Mouse (Mus musculus) intestine, embryonic 14.5 days (tissue): ENCODE results near the gene Adgrg6. TPM values are rescaled to one million over a fixed set of nuclear protein-coding genes. Genes with fewer than 3 reads are reported as not detected.
A peak's percentile ranks its signal among the peaks of the same experiment; 100 is the strongest.

Experiments
- ATAC-seq: fragments of 200-750 bp; cut with Nextera tagmentation; replicated peaks from 2 replicates; pipeline ENCODE4 v1.8.0; 2017; ENCODE audit warnings: low read depth, moderate number of reproducible peaks, moderate TSS enrichment, moderate library complexity; ENCODE audit not compliant: low FRiP score, low TSS enrichment
- DNase-seq: peaks from one replicate; pipeline ENCODE4 v3.0.0-alpha.2; 2018; ENCODE audit warnings: low spot score
- H3K27ac ChIP-seq: fragments of 300-500 bp; sonication (generic); 2 replicates; pipeline ENCODE4 v1.5.1; 2014; ENCODE audit warnings: low read depth, mild to moderate bottlenecking, control low read depth
- H3K27me3 ChIP-seq: fragments of 300-500 bp; sonication (generic); replicated peaks from 2 replicates; pipeline ENCODE4 v1.6.1; 2014; ENCODE audit warnings: low read length, control low read depth; ENCODE audit not compliant: control insufficient read depth, insufficient read depth
- H3K36me3 ChIP-seq: fragments of 300-500 bp; sonication (generic); 2 replicates; pipeline ENCODE4 v1.6.1; 2014; ENCODE audit warnings: low read length, control low read depth; ENCODE audit not compliant: control insufficient read depth, insufficient read depth
- H3K4me1 ChIP-seq: fragments of 300-500 bp; sonication (generic); replicated peaks from 2 replicates; pipeline ENCODE4 v1.6.1; 2014; ENCODE audit warnings: low read length, control low read depth, mixed read lengths; ENCODE audit not compliant: control insufficient read depth, insufficient read depth
- H3K4me2 ChIP-seq: fragments of 300-500 bp; sonication (generic); 2 replicates; pipeline ENCODE4 v1.6.1; 2014; ENCODE audit warnings: low read length
- H3K4me3 ChIP-seq: fragments of 300-500 bp; sonication (generic); 2 replicates; pipeline ENCODE4 v1.5.1; 2014; ENCODE audit warnings: low read depth, low read length, control low read depth, mixed read lengths
- H3K9ac ChIP-seq: fragments of 300-500 bp; sonication (generic); 2 replicates; pipeline ENCODE4 v1.6.1; 2014; ENCODE audit warnings: mild to moderate bottlenecking, low read length
- H3K9me3 ChIP-seq: fragments of 300-500 bp; sonication (generic); 2 replicates; pipeline ENCODE4 v1.6.1; 2016; ENCODE audit warnings: low read length, control low read depth; ENCODE audit not compliant: control insufficient read depth
- WGBS: fragments of 180-500 bp; shearing (Covaris S2); extraction: QIAGEN DNeasy Blood & Tissue Kit; methylation state at CpG from one replicate; pipeline ENCODE4 v1.1.7; 2014; 5-methylcytosine and 5-hydroxymethylcytosine counted together
- polyA plus RNA-seq: library from polyadenylated mRNA; unstranded; fragments of >200 nt; fragmentation: Nextera tagmentation; extraction: Ambion mirVana; gene quantifications from 2 replicates; pipeline ENCODE4 v1.2.1, GENCODE M21; 2014

Adgrg6 gene
- polyA plus RNA-seq, 1 experiment from 2014 or later = 5.3 TPM

GRCm38 (mm10) chr10:14391025-14391639 lies 154.3 kb downstream of the Adgrg6 start:
- Histone ChIP-seq H3K36me3 (no peaks in the 10 kb centered on the region), H3K27me3 (no peaks in the 10 kb centered on the region), H3K4me3 (no peak overlapping the region), H3K9ac (no peak overlapping the region), H3K4me1 (no peaks in the 10 kb centered on the region), H3K9me3 (no peaks in the 10 kb centered on the region), H3K27ac (no peak overlapping the region), H3K4me2 (no peak overlapping the region)
- ATAC-seq = peak; percentile 84; the same call in 1 of the 2 replicates
- DNase-seq = peak; percentile 70
- 13% methylated on average over 11 of the region's 11 CpGs for WGBS

GRCm38 (mm10) chr10:14385574-14385973 lies 159.9 kb downstream of the Adgrg6 start:
- Histone ChIP-seq H3K27ac (no peak overlapping the region), H3K27me3 (no peaks in the 10 kb centered on the region), H3K9ac (no peak overlapping the region), H3K4me1 (no peaks in the 10 kb centered on the region), H3K36me3 (no peaks in the 10 kb centered on the region), H3K9me3 (no peaks in the 10 kb centered on the region), H3K4me2 (no peak overlapping the region), H3K4me3 (no peak overlapping the region)
- DNase-seq (no peak), ATAC-seq (no peak)
- 82% methylated on average over 5 of the region's 5 CpGs for WGBS

GRCm38 (mm10) chr10:14365065-14365589 lies 180.3 kb downstream of the Adgrg6 start:
- no peaks in the 10 kb centered on the region for H3K36me3 ChIP-seq
- no peak for ATAC-seq
- DNase-seq = no peak

GRCm38 (mm10) chr10:14363226-14363625 lies 182.2 kb downstream of the Adgrg6 start:
- Histone ChIP-seq H3K4me2 (no peak overlapping the region), H3K9me3 (no peaks in the 10 kb centered on the region), H3K9ac (no peak overlapping the region), H3K4me1 (no peaks in the 10 kb centered on the region), H3K36me3 (no peaks in the 10 kb centered on the region), H3K4me3 (no peak overlapping the region), H3K27ac (no peak overlapping the region), H3K27me3 (no peaks in the 10 kb centered on the region)
- ATAC-seq = no peak
- no peak for DNase-seq
- 94% methylated on average over 2 of the region's 2 CpGs for WGBS

More at GRCm38 (mm10) chr10:14365065-14365589, 180.3 kb downstream of the Adgrg6 start:
- Histone ChIP-seq H3K4me3 (no peak overlapping the region), H3K27me3 (no peaks in the 10 kb centered on the region), H3K4me1 (no peaks in the 10 kb centered on the region), H3K27ac (no peak overlapping the region), H3K4me2 (no peak overlapping the region), H3K9ac (no peak overlapping the region), H3K9me3 (no peaks in the 10 kb centered on the region)
- 82% methylated on average over 1 of the region's 1 CpGs for WGBS

DNA sequence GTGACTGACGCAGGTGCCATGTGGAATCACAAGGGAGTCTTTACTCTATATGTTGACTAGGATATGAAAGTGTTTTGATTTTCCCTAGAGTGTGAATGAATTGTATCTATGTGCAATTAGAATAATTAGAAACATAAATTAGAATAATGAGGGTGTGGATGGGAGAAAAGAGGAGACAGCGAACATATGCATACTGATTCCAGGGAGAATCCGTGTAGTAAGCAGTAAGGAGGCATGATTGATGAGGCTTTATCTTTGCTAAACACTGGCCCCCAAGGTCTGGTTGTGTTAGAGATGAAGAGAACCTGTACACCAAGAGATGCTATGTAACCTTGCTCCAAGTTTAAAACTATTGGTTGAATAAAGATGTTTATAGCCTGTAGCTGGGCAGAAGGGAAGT lies 187.2 kb downstream of the Adgrg6 start:
- no peaks in the 10 kb centered on the region for H3K36me3 ChIP-seq
- H3K4me3 ChIP-seq = no peak overlapping the region
- H3K27me3 ChIP-seq = no peaks in the 10 kb centered on the region
- no peak overlapping the region for H3K27ac ChIP-seq
- H3K9me3 ChIP-seq = no peaks in the 10 kb centered on the region
- DNase-seq (no peak), ATAC-seq (no peak)
- WGBS = 74% methylated on average over 3 of the region's 3 CpGs
- no peak overlapping the region for H3K4me2 ChIP-seq
- no peak overlapping the region for H3K9ac ChIP-seq
- no peaks in the 10 kb centered on the region for H3K4me1 ChIP-seq

Other genes starting within 250 kb of the Adgrg6 start
- 93.5 and 106 TPM in 2 replicates for gene Vta1, start 159.9 kb upstream of the Adgrg6 start, polyA plus RNA-seq
- 0.34 and 0.45 TPM in 2 replicates for gene Nmbr, start 159.9 kb upstream of the Adgrg6 start, polyA plus RNA-seq
- gene Gje1, start 172.6 kb upstream of the Adgrg6 start, polyA plus RNA-seq = not detected in 2 replicates